Mouse (Mus musculus): ENCODE results near the gene Ppp2r5d. TPM values are rescaled to one million over a fixed set of nuclear protein-coding genes. Genes with fewer than 3 reads are reported as not detected.
A peak's percentile ranks its signal among the peaks of the same experiment; 100 is the strongest.

The Ppp2r5d gene
- 111 and 124 TPM in 2 replicates for polyA plus RNA-seq (2016; fragmentation: Nextera tagmentation; extraction: Ambion mirVana)

DNA sequence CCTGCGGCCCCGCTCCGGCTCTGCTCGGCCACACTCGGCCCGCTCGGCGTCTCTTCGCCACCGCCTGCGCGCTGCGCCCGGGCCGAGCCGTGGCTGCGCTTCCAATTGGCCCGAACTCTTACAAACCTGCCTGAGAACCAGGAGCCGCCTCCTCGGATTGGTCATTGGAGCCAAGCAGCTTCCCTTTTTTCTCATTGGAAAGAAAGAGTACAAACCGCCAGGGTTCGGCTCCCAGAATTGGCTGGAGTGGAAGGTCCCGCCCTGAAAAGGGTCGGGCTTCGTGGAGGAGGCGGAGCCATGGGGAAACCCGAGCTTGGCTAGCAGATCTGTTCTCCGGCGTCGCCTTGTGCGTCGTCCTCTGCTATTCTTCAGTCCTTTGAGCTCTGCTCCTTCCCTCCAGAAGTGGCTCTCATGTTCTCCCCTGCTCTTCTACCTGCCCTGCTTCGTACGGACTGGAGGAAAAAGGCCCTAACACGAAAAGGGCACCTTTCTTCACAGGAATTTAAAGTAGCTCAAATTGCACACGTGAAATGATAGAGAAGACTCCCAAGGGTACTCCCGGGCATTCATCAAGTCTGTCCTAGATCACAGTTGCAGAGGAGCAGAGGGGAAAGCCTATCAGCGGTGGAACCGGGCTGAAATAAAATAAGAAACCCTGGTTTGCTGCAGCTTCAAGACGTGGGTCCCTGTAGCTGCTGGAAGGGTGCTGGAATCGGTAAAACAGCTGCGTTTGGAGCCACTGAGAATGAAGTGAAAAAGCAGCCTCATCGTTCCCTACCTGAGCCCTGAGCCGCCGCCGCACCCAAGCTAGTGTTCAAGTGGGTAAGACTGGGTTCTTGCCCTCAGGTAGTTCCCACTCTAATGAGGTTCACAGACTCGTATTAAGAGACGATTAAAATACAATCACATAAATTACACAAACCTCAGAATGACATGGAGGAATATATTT lies at the start of gene Ppp2r5d:
Gene Ppp2r5d (minus strand): TSS at position 225 of the 949 bp plus-strand sequence.
- 2% methylated on average over 48 of the region's 48 CpGs for WGBS
- H3K9me3 ChIP-seq = no peaks in the 10 kb centered on the region
- H3K9ac ChIP-seq = peak within 1 kb of the TSS; percentile 89
- H3K27me3 ChIP-seq = no peaks in the 10 kb centered on the region
- peak within 1 kb of the TSS; percentile 70 for H3K4me2 ChIP-seq
- 0 out of 2 replicates have a peak, but pooled peaks cover 3% of the 10 kb centered on the region for H3K36me3 ChIP-seq (replicated peaks)
- ATAC-seq (ENCODE audit: low FRiP score) = peak; percentile 97
- H3K4me1 ChIP-seq = peaks cover 39% of the 10 kb centered on the region
- H3K4me3 ChIP-seq (replicated peaks) = peak within 1 kb of the TSS; percentile 78
- peak within 1 kb of the TSS; percentile 93 for H3K27ac ChIP-seq

DNA sequence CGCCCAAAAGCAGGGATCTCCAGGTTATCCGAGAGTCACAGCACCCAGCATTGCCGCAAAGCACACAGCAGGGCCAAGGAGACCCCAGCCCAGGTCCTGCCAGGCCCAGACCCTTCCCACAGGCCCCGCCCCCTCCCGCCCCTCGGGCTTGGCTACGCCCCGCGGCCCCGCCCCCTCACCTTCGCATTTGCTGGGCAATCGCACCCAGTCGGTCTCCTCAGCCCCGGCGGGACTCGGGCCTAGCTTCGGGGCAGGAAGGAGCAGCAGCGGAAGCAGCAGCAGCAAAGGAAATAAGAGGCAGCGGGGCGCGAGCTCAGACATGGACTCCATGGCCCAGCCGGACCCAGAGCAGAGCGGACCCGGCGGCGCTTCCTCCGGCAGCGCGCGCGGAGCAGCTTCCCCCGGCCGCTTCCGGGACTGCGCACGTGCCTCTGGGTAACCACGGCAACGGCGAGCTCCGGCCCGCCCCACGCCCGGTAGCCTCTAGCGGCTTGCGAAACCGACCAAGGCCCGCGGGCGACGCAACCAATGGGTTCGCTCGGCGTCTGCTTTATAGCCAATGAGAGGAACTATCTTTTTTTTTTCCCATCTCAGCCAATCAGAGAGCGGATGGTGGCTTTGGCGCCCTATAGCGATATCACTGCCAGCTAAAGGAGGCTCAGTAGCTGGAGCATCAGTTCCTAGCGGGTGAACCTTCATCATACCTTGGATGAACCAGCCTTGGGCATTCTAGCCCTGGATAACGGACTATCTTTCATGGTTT lies 47.1 kb upstream of the Ppp2r5d start, which contains the start of gene Cnpy3:
Gene Cnpy3 (minus strand): TSS at position 421 of the 763 bp plus-strand sequence.
- Histone ChIP-seq H3K4me3 (replicated peaks) (peak within 1 kb of the TSS; percentile 82), H3K27me3 (0 out of 2 replicates have a peak, but pooled peaks cover 6% of the 10 kb centered on the region), H3K36me3 (replicated peaks) (peaks cover 3% of the 10 kb centered on the region), H3K27ac (peak within 1 kb of the TSS; percentile 89), H3K9me3 (no peaks in the 10 kb centered on the region), H3K4me2 (peak within 1 kb of the TSS; percentile 75), H3K4me1 (peaks cover 20% of the 10 kb centered on the region), H3K9ac (peak within 1 kb of the TSS; percentile 71)
- under 1% methylated on average over 58 of the region's 58 CpGs for WGBS
- peak; percentile 100 for ATAC-seq (ENCODE audit: low FRiP score)

DNA sequence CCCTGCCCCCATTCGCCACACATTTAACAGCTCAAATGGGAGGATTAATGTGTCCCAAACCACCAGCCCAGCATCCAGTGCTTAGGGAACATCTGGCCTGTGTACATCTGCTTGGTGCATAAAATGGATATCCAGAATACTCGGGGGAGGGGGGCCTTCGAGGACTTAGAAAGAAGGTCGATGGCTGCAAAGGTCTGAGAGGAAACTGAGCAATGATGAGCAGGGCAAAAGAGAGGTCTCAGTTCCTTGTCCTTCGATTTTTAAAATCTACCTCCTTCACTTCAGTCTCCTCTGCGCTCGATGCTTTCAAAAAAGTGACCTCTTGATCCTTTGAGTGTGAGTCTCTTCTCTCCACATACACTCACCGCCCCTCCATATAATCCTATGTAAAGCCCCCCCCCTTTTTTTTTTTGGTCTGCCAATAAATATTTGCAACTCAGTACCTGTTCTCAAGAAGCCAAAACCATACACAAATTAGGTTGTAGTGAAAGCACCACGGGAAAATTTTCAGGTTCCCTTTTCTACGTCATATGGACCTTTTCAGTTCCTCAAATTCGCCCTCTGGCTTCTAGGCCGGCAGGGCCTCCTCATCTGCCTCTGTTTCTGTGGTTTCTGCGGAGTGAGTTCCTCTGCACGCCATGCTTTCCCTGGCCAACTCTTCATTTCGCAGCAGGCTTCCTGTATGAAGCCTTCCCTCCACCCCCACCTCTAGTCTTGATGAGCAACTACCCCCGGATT lies 46.3 kb upstream of the Ppp2r5d start:
- Histone ChIP-seq H3K27ac (peak overlapping the region; percentile 89), H3K4me1 (peaks cover 20% of the 10 kb centered on the region), H3K4me2 (peak overlapping the region; percentile 75), H3K9me3 (no peaks in the 10 kb centered on the region), H3K27me3 (0 out of 2 replicates have a peak, but pooled peaks cover 6% of the 10 kb centered on the region), H3K36me3 (replicated peaks) (peaks cover 10% of the 10 kb centered on the region), H3K4me3 (replicated peaks) (peak overlapping the region; percentile 82), H3K9ac (peak overlapping the region; percentile 71)
- WGBS = 31% methylated on average over 16 of the region's 16 CpGs
- ATAC-seq (ENCODE audit: low FRiP score) = no peak

DNA sequence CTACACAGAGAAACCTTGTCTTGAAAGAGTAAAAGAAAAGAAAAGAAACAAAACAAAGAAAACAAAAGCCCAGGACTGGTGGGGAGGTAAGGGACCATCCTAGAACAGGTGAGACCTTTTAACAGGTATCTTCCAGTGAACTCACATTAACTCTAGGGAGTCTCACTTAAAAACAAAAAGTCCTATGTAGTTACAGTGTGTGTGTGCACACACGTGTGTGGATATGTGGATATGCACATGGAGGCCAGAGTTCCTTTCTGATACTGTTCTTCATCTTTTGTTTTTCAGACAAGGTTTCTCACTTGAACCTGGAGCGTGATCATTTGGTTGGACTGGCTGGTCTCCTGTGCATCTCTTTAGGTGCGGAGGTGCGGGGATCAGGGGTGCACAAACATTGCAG lies 45.7 kb upstream of the Ppp2r5d start:
- 91% methylated on average over 4 of the region's 4 CpGs for WGBS
- H3K4me2 ChIP-seq = peak overlapping the region; percentile 75
- 0 out of 2 replicates have a peak, but pooled peaks cover 6% of the 10 kb centered on the region for H3K27me3 ChIP-seq
- H3K27ac ChIP-seq = no peak overlapping the region
- no peak for ATAC-seq (ENCODE audit: low FRiP score)
- H3K36me3 ChIP-seq (replicated peaks) = peaks cover 17% of the 10 kb centered on the region
- peak overlapping the region; percentile 82; the same call in 1 of the 2 replicates for H3K4me3 ChIP-seq (replicated peaks)
- H3K9ac ChIP-seq = no peak overlapping the region
- H3K9me3 ChIP-seq = no peaks in the 10 kb centered on the region
- H3K4me1 ChIP-seq = peaks cover 20% of the 10 kb centered on the region

DNA sequence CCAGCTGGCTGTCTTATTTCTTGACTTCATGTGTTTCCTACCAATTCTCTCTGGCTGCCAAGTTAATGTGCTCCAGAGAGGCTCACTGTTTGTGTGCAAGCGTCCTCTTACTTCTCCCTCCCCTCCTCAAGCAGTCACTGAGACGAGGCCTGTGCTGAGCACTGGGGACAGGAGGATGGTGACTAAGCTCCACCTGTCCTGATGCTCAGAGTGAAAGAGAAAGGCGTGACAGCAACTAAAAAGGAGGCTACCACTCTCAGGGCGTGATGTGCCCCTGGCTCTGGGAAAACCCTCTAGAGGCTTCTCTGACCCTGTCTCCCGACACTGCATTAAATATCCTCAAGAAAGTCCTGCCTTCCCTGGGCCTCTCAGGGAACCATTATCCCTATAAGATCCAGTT lies 44.4 kb upstream of the Ppp2r5d start:
- Histone ChIP-seq H3K4me3 (replicated peaks) (no peak overlapping the region), H3K27me3 (0 out of 2 replicates have a peak, but pooled peaks cover 6% of the 10 kb centered on the region), H3K9me3 (no peaks in the 10 kb centered on the region), H3K36me3 (replicated peaks) (peaks cover 21% of the 10 kb centered on the region), H3K4me1 (peaks cover 20% of the 10 kb centered on the region), H3K27ac (no peak overlapping the region), H3K9ac (no peak overlapping the region), H3K4me2 (no peak overlapping the region)
- 92% methylated on average over 5 of the region's 5 CpGs for WGBS
- ATAC-seq (ENCODE audit: low FRiP score) = no peak

DNA sequence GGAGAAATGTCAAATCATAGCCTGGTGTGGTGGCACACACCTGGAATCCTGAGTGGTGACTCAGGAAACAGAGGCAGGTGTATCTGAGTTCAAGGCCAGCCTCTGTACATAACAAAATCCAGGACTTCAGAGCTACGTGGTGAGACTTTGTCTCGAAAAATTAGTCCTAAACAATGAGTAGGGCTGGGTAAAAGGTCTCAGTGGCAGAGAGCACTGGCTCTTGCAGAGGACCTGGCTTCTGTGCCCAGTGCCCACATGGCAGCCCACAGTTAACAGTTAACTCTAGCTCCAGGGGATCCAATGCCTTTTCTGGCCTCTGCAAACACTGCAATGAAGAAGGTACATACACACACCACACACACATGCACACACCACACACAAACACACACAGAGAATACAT lies 42.9 kb upstream of the Ppp2r5d start:
- WGBS = 93% methylated on average over 2 of the region's 2 CpGs
- H3K9ac ChIP-seq = no peak overlapping the region
- no peak for ATAC-seq (ENCODE audit: low FRiP score)
- H3K4me2 ChIP-seq = no peak overlapping the region
- H3K4me3 ChIP-seq (replicated peaks) = no peak overlapping the region
- H3K27ac ChIP-seq = no peak overlapping the region
- H3K36me3 ChIP-seq (replicated peaks) = peaks cover 36% of the 10 kb centered on the region
- H3K27me3 ChIP-seq = no peaks in the 10 kb centered on the region
- H3K4me1 ChIP-seq = peaks cover 20% of the 10 kb centered on the region
- no peaks in the 10 kb centered on the region for H3K9me3 ChIP-seq

DNA sequence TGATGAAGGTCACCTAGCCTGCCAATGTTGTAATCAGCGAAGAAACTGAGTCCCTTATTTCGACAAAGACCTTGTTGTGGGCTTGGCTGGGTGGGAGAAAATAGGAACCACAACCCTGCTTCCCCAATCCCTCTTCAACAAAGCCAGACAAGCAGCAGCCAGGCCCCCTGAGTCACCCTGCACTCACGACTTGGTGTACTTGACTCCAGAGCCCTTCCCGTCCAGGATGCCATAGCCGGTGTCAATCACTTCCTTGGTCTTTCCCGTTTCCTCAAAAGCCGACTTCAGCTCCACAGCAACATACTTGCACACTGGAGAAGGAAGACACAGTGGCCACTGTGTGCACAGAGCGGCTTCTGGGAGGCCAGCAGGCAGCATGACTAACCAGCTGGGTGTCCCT lies 42.3 kb upstream of the Ppp2r5d start:
- 89% methylated on average over 8 of the region's 8 CpGs for WGBS
- Histone ChIP-seq H3K27me3 (no peaks in the 10 kb centered on the region), H3K4me3 (replicated peaks) (no peak overlapping the region), H3K9ac (no peak overlapping the region), H3K36me3 (replicated peaks) (peaks cover 42% of the 10 kb centered on the region), H3K27ac (no peak overlapping the region), H3K9me3 (no peaks in the 10 kb centered on the region), H3K4me1 (peaks cover 15% of the 10 kb centered on the region), H3K4me2 (no peak overlapping the region)
- ATAC-seq (ENCODE audit: low FRiP score) = no peak

DNA sequence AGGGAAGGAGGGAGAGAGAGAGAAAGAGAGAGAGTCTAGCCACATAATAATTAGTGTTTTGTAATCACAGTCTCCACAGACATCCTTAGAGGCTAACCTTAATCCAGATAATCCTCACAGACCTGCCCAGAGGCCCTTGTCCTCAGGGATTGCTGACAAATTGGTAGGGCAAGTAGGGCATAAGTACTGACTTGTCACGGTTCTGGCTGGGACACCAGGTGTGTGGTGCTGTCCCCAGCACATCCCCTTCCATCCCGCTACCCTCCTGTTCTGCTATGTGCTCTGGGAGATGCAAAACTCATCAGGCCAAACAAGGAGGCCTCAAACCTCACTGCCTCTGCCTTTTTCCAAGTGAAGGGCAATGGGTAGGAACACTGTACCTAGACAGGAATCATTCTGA lies 40.6 kb upstream of the Ppp2r5d start:
- Histone ChIP-seq H3K27ac (no peak overlapping the region), H3K9ac (no peak overlapping the region), H3K4me2 (no peak overlapping the region), H3K4me1 (0 out of 2 replicates have a peak, but pooled peaks cover 4% of the 10 kb centered on the region), H3K9me3 (no peaks in the 10 kb centered on the region), H3K36me3 (replicated peaks) (peaks cover 53% of the 10 kb centered on the region), H3K27me3 (no peaks in the 10 kb centered on the region), H3K4me3 (replicated peaks) (no peak overlapping the region)
- 80% methylated on average over 2 of the region's 2 CpGs for WGBS
- no peak for ATAC-seq (ENCODE audit: low FRiP score)

DNA sequence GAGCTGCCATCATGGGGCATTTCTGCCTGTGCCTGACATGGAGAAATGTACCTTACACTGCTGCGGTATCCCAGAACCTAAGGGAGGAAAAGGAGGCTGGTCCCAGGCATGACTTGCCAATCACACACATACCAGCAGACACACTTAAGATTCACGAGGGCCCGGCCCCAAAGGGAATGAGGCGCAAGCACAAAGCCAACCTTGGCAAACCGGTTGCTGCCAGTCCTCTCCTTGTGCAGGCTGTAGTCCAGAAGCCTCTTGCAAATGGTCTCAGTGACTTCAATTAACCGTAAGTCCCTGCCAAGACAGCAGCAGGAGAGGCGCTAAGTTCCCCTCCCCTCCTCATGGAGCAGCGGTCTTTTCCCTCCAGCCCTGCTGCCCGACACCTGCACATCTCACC lies 38.1 kb upstream of the Ppp2r5d start:
- Histone ChIP-seq H3K36me3 (replicated peaks) (peaks cover 61% of the 10 kb centered on the region), H3K4me3 (replicated peaks) (no peak overlapping the region), H3K9me3 (no peaks in the 10 kb centered on the region), H3K4me1 (no peaks in the 10 kb centered on the region), H3K27ac (no peak overlapping the region), H3K9ac (no peak overlapping the region), H3K27me3 (no peaks in the 10 kb centered on the region), H3K4me2 (no peak overlapping the region)
- 88% methylated on average over 9 of the region's 9 CpGs for WGBS
- ATAC-seq (ENCODE audit: low FRiP score) = no peak

DNA sequence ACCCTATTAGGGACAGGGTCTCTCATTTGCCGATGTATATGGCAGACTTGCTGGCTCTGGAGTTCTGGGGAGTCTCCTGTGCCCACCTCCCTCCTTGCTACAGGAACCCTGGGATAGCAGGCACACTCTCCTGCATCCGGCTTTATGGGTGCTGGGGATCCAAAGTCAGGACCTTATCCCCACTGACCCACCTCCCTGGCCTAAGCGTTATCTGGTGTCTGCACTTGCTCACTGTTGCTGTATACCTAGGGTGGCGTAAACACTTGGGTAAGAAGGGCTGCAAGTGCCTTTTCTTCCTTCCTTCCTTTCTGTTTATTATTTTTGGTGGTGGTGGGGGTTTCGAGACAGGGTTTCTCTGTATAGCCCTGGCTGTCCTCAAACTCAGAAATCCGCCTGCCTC lies 36.4 kb upstream of the Ppp2r5d start:
- WGBS = 94% methylated on average over 6 of the region's 6 CpGs
- H3K4me2 ChIP-seq = no peak overlapping the region
- peaks cover 55% of the 10 kb centered on the region for H3K36me3 ChIP-seq (replicated peaks)
- ATAC-seq (ENCODE audit: low FRiP score) = no peak
- H3K4me3 ChIP-seq (replicated peaks) = no peak overlapping the region
- H3K9ac ChIP-seq = no peak overlapping the region
- H3K27me3 ChIP-seq = no peaks in the 10 kb centered on the region
- H3K9me3 ChIP-seq = no peaks in the 10 kb centered on the region
- H3K4me1 ChIP-seq = no peaks in the 10 kb centered on the region
- no peak overlapping the region for H3K27ac ChIP-seq

DNA sequence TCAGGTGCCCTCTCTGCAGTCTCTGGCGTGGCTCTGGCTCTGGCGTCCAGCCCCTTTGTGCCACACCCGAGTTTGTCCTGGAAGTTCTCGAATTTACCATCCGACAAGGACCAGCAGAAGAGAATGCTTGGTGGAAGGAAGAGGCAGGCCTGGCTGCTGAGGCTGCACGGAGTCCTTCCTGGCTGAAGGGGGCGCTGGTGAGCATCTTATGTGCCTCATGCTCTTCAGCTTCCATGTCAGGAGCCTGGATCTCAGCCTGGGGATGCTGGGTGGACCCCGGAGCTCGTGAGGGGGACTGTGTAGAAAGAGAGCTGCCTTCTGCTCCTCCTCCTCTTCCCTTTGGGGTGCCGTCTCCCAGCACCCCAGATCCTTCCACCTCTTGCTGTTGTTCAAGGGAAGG lies 31.2 kb upstream of the Ppp2r5d start:
- 60% methylated on average over 10 of the region's 10 CpGs for WGBS
- Histone ChIP-seq H3K4me1 (no peaks in the 10 kb centered on the region), H3K9ac (no peak overlapping the region)

More for the DNA sequence above, 31.2 kb upstream of the Ppp2r5d start:
- Histone ChIP-seq H3K27me3 (no peaks in the 10 kb centered on the region), H3K36me3 (replicated peaks) (peaks cover 36% of the 10 kb centered on the region), H3K9me3 (no peaks in the 10 kb centered on the region), H3K27ac (no peak overlapping the region), H3K4me3 (replicated peaks) (no peak overlapping the region), H3K4me2 (no peak overlapping the region)
- ATAC-seq (ENCODE audit: low FRiP score) = no peak
